Mouse (Mus musculus): ENCODE results near the gene Rer1. TPM values are rescaled to one million over a fixed set of nuclear protein-coding genes. Genes with fewer than 3 reads are reported as not detected.
A peak's percentile ranks its signal among the peaks of the same experiment; 100 is the strongest.

The Rer1 gene
- polyA plus RNA-seq, 1 experiment = 55.8 TPM

DNA sequence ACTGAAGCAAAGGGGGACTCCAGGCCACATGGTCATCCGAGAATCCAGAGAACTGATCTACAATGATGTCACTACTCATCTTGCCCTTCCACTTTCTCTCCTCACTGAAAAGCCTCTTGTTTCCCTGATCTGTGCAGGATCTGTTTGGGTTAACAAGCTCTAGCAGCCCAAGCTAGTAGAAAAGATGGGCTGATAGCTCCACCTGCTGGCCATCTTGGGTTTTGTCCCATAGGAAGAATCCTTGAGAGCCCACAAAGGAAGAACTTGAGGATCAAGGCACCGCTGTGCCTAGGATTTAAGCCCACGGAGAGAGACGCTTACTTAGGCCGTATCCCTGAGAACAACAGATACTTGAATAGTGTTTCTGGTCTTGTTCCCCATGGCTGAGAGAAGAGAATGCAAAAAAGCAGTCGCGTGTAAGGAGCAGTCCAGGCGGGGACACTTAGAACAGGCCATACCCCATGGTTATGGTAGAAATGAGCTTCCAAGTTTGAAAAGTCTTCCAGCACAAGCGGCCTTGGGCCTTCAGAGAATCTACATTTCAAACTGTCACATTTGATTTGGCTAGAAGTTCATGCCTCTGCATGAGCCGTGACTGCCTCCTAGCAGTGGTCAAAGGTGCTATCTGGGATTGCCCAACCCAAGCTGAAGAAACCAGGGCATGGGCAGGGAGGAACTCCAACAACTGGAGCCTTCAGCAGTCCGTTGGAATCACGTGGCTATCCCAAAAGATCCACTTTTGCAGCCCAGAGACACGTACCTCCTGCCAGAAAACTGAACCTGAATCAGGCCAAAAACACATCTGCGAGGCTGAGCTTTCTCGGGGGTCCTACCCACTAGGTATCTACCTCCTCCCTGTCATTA, 20.0 kb downstream of the Rer1 start:
- Histone ChIP-seq H3K27ac (ENCODE audit: control insufficient read depth, insufficient read depth, low read depth, low read length, poor library complexity) (peak overlapping the region; percentile 41), H3K4me3 (replicated peaks; ENCODE audit: control insufficient read depth, low read depth, low read length) (peak overlapping the region; percentile 49), H3K4me1 (ENCODE audit: control insufficient read depth, insufficient read depth, low read length) (peaks cover 1% of the 10 kb centered on the region; the same call in 1 of the 2 replicates)
- TF ChIP-seq POLR2A (IDR thresholded peaks at IDR 0.05; ENCODE audit: borderline replicate concordance, control insufficient read depth, low read depth, low read length) (no peak), CTCF (IDR thresholded peaks at IDR 0.05; ENCODE audit: control insufficient read depth, insufficient read depth, low read length) (peak; percentile 60)
- WGBS = 2% methylated on average over 15 of the region's 15 CpGs

DNA sequence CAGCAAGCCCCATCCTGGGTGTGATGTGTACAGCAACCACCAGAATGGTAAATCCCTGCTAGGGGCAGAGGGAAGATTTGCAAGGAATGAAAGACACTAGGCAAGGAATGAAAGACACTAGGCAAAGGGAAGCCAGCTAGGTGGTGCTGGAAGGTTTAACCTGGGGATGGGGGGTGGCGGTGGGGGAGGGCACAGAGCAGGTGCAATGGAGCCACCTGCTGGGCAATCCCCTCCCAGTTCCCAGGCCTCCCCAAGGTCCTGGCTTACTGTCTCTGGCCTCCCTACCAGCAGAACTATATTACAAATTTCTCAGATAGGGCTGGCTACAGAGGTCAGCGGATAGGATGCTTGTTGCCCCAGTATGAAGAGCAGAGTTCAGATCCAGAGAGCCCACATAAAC, 21.7 kb downstream of the Rer1 start:
- Histone ChIP-seq H3K27ac (ENCODE audit: control insufficient read depth, insufficient read depth, low read depth, low read length, poor library complexity) (no peak overlapping the region), H3K4me1 (ENCODE audit: control insufficient read depth, insufficient read depth, low read length) (peaks cover 1% of the 10 kb centered on the region; the same call in 1 of the 2 replicates), H3K4me3 (replicated peaks; ENCODE audit: control insufficient read depth, low read depth, low read length) (no peak overlapping the region)
- 86% methylated on average over 2 of the region's 2 CpGs for WGBS
- no peak for TF ChIP-seq CTCF (IDR thresholded peaks at IDR 0.05; ENCODE audit: control insufficient read depth, insufficient read depth, low read length)
- no peak for TF ChIP-seq POLR2A (IDR thresholded peaks at IDR 0.05; ENCODE audit: borderline replicate concordance, control insufficient read depth, low read depth, low read length)

DNA sequence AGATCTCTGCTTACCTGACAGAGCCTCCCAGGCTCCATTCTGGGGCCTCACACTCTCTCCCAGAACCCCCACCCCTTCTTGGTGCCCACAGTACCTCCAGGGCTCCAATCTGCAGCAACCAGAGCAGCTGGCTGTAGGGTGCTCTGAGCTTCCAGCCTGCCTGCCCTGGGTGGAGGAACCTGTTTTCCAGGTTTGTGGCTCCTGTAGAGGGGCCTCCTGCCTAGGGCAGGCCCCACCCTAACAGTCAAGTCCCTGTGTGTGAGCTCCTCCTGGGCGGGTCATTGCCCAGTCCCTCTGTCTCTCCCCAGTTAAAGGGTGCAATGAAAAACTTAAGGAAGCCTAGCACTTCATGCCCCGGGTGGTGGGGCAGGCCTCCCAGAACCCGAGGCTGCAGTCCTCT, 22.3 kb downstream of the Rer1 start:
- no peak overlapping the region for H3K27ac ChIP-seq (ENCODE audit: control insufficient read depth, insufficient read depth, low read depth, low read length, poor library complexity)
- no peak overlapping the region for H3K4me3 ChIP-seq (replicated peaks; ENCODE audit: control insufficient read depth, low read depth, low read length)
- H3K4me1 ChIP-seq (ENCODE audit: control insufficient read depth, insufficient read depth, low read length) = peaks cover 1% of the 10 kb centered on the region; the same call in 1 of the 2 replicates
- WGBS = 64% methylated on average over 3 of the region's 3 CpGs
- TF ChIP-seq POLR2A (IDR thresholded peaks at IDR 0.05; ENCODE audit: borderline replicate concordance, control insufficient read depth, low read depth, low read length) (no peak), CTCF (IDR thresholded peaks at IDR 0.05; ENCODE audit: control insufficient read depth, insufficient read depth, low read length) (no peak)

DNA sequence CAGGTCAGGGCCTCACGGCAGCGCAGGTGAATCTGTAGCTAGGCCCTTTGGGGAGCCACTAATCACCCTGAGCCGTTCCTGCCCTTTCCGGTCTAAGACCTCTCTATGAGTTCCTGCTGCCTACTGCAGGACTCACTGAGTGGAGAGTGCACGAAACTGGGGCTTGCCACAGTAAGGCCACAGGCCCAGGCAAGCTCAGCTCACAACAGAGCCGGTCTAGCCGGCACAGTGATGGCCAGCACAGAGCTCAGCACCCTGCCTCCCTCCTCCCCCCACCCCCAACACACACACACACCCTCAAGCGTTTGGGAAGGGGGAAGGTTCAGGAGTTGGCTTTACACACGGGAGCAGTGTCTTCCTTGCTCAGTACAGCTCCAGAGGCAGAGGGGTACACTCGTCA, 27.9 kb downstream of the Rer1 start:
- TF ChIP-seq POLR2A (IDR thresholded peaks at IDR 0.05; ENCODE audit: borderline replicate concordance, control insufficient read depth, low read depth, low read length) (no peak), CTCF (IDR thresholded peaks at IDR 0.05; ENCODE audit: control insufficient read depth, insufficient read depth, low read length) (no peak)
- Histone ChIP-seq H3K4me3 (replicated peaks; ENCODE audit: control insufficient read depth, low read depth, low read length) (no peak overlapping the region), H3K4me1 (ENCODE audit: control insufficient read depth, insufficient read depth, low read length) (no peaks in the 10 kb centered on the region), H3K27ac (ENCODE audit: control insufficient read depth, insufficient read depth, low read depth, low read length, poor library complexity) (no peak overlapping the region)
- WGBS = 46% methylated on average over 10 of the region's 10 CpGs

DNA sequence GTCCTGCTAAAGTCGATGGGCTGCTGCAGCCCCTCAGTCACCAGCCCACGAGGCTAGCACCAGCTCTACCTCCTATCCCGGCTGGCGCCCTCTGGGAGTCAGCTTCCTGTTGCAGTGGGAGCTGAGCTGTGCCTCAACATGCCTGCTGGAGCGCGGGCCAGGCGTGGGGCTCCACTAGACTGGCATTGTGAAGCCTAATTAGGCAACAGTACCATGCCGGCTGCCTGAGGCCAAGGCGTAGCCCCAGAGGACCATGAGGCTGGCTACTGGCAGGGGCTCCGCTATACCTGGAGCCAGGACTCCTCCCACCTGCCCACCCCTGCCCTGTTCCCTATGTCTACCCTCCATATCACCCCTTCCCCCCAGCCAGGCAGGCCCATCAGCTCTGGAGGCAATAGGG, 29.5 kb downstream of the Rer1 start, which contains the start of gene Plch2:
TSS of gene Plch2 (minus strand) at position 61 of the 400 bp plus-strand sequence.
- WGBS = 71% methylated on average over 10 of the region's 10 CpGs
- Histone ChIP-seq H3K4me3 (replicated peaks; ENCODE audit: control insufficient read depth, low read depth, low read length) (no peak within 1 kb of the TSS), H3K27ac (ENCODE audit: control insufficient read depth, insufficient read depth, low read depth, low read length, poor library complexity) (no peak within 1 kb of the TSS), H3K4me1 (ENCODE audit: control insufficient read depth, insufficient read depth, low read length) (no peaks in the 10 kb centered on the region)
- TF ChIP-seq POLR2A (IDR thresholded peaks at IDR 0.05; ENCODE audit: borderline replicate concordance, control insufficient read depth, low read depth, low read length) (no peak), CTCF (IDR thresholded peaks at IDR 0.05; ENCODE audit: control insufficient read depth, insufficient read depth, low read length) (no peak)

DNA sequence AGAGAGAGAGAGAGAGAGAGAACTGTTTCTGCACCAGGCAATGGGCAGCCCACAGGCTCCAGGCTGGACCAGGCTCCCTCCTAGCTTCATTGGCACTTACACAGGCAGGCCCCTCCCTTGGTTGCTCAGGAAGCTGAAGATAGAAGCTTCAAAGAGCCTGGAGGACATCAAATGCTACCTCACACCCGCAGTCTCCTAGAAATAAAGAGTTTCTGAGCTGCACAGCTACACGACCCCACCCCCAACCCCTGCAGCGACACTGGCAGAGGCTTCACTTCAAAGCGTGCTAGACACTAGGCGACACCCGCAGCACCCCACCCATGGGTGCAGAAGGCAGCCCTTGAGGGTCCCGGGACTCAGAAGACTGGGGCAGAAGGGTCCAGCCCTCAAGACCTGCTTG, 36.1 kb downstream of the Rer1 start:
- 61% methylated on average over 7 of the region's 7 CpGs for WGBS
- Histone ChIP-seq H3K4me3 (replicated peaks; ENCODE audit: control insufficient read depth, low read depth, low read length) (no peak overlapping the region), H3K27ac (ENCODE audit: control insufficient read depth, insufficient read depth, low read depth, low read length, poor library complexity) (no peak overlapping the region), H3K4me1 (ENCODE audit: control insufficient read depth, insufficient read depth, low read length) (peaks cover 1% of the 10 kb centered on the region; the same call in 1 of the 2 replicates)
- TF ChIP-seq POLR2A (IDR thresholded peaks at IDR 0.05; ENCODE audit: borderline replicate concordance, control insufficient read depth, low read depth, low read length) (no peak), CTCF (IDR thresholded peaks at IDR 0.05; ENCODE audit: control insufficient read depth, insufficient read depth, low read length) (no peak)

DNA sequence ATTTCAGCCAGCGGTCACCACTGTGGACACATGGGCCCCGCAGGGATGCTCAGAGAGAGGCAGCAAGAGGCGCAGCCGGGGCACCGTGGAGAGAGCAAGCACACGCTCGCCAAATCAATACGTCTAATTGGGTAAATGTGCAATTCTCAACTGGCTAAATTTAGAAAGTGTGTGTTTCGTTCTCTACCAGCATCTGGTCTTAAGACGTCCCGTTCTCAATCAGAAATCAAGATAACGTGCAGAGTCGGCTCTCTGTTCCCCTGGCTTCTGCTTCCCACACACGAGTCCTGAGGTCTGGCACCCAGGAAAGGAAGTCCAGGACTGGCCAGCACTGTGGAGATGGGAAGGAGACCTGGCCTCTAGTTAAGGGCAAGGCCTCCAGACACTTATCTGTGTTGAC, 39.5 kb downstream of the Rer1 start:
- peaks cover 1% of the 10 kb centered on the region; the same call in 1 of the 2 replicates for H3K4me1 ChIP-seq (ENCODE audit: control insufficient read depth, insufficient read depth, low read length)
- no peak overlapping the region for H3K27ac ChIP-seq (ENCODE audit: control insufficient read depth, insufficient read depth, low read depth, low read length, poor library complexity)
- 80% methylated on average over 14 of the region's 14 CpGs for WGBS
- H3K4me3 ChIP-seq (replicated peaks; ENCODE audit: control insufficient read depth, low read depth, low read length) = no peak overlapping the region
- TF ChIP-seq CTCF (IDR thresholded peaks at IDR 0.05; ENCODE audit: control insufficient read depth, insufficient read depth, low read length) = no peak
- TF ChIP-seq POLR2A (IDR thresholded peaks at IDR 0.05; ENCODE audit: borderline replicate concordance, control insufficient read depth, low read depth, low read length) = no peak

DNA sequence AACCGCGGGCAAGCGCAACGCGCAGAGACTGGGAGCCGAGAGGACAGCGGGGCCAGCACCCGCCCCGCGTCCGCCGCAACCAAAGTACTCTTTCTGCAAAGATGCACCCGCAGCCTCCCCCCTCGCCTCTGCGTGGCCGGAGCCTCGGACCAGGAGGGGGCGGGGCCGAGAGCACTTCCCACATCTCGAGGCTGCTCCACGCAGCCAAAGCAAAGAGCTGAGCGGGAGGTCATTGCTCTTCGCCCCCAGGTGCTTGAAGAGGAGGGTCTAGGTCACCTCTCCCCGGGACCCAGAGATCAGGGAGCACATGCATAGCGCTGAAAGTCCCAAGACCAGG, 42.9 kb downstream of the Rer1 start:
- Histone ChIP-seq H3K27ac (ENCODE audit: control insufficient read depth, insufficient read depth, low read depth, low read length, poor library complexity) (no peak overlapping the region), H3K4me3 (replicated peaks; ENCODE audit: control insufficient read depth, low read depth, low read length) (no peak overlapping the region), H3K4me1 (ENCODE audit: control insufficient read depth, insufficient read depth, low read length) (no peaks in the 10 kb centered on the region)
- no peak for TF ChIP-seq CTCF (IDR thresholded peaks at IDR 0.05; ENCODE audit: control insufficient read depth, insufficient read depth, low read length)
- no peak for TF ChIP-seq POLR2A (IDR thresholded peaks at IDR 0.05; ENCODE audit: borderline replicate concordance, control insufficient read depth, low read depth, low read length)
- 3% methylated on average over 25 of the region's 25 CpGs for WGBS
